Mouse (Mus musculus) limb, embryonic 14.5 days (tissue): Measurements from ENCODE around the gene Ctnna2. TPM values are rescaled to one million over a fixed set of nuclear protein-coding genes. Genes with fewer than 3 reads are reported as not detected.
A peak's percentile ranks its signal among the peaks of the same experiment; 100 is the strongest.

Source experiments
- ATAC-seq: fragments of 200-750 bp; cut with Nextera tagmentation; 2 replicates; pipeline ENCODE4 v1.8.0; 2017; ENCODE audit warnings: low read depth, moderate number of reproducible peaks, moderate TSS enrichment; ENCODE audit not compliant: low FRiP score
- DNase-seq: peaks from one replicate; pipeline ENCODE4 v3.0.0-alpha.2; 2015; ENCODE audit warnings: low spot score
- H3K27ac ChIP-seq: fragments of 300-500 bp; sonication (generic); replicated peaks from 2 replicates; pipeline ENCODE4 v1.5.1; 2014; ENCODE audit warnings: low read depth, mild to moderate bottlenecking, low read length, moderate library complexity, mixed read lengths
- H3K27me3 ChIP-seq: fragments of 300-500 bp; sonication (generic); 2 replicates; pipeline ENCODE4 v1.6.1; 2014; ENCODE audit warnings: low read length, mixed read lengths; ENCODE audit not compliant: control insufficient read depth, insufficient read depth
- H3K36me3 ChIP-seq: fragments of 300-500 bp; sonication (generic); 2 replicates; pipeline ENCODE4 v1.6.1; 2014; ENCODE audit warnings: mild to moderate bottlenecking, low read length, moderate library complexity, mixed read lengths; ENCODE audit not compliant: control insufficient read depth, insufficient read depth
- H3K4me1 ChIP-seq: fragments of 300-500 bp; sonication (generic); 2 replicates; pipeline ENCODE4 v1.6.1; 2014; ENCODE audit warnings: antibody characterized with exemption, low read length, mixed read lengths; ENCODE audit not compliant: control insufficient read depth, insufficient read depth
- H3K4me2 ChIP-seq: fragments of 300-500 bp; sonication (generic); replicated peaks from 2 replicates; pipeline ENCODE4 v1.6.1; 2014; ENCODE audit warnings: low read depth, mild to moderate bottlenecking, low read length, moderate library complexity; ENCODE audit not compliant: severe bottlenecking
- H3K4me3 ChIP-seq: fragments of 300-500 bp; sonication (generic); replicated peaks from 2 replicates; pipeline ENCODE4 v1.5.1; 2014; ENCODE audit warnings: low read length
- H3K9ac ChIP-seq: fragments of 300-500 bp; sonication (generic); 2 replicates; pipeline ENCODE4 v1.6.1; 2014; ENCODE audit warnings: mild to moderate bottlenecking, low read depth, low read length, moderate library complexity; ENCODE audit not compliant: severe bottlenecking
- H3K9me3 ChIP-seq: fragments of 300-500 bp; sonication (generic); 2 replicates; pipeline ENCODE4 v1.6.1; 2016; ENCODE audit warnings: low read length; ENCODE audit not compliant: control insufficient read depth
- POLR2A ChIP-seq: fragments of 200-500 bp; IDR thresholded peaks from 2 replicates; pipeline ENCODE4 v1.8.0; 2012; ENCODE audit warnings: inconsistent platforms, mild to moderate bottlenecking, moderate library complexity, borderline replicate concordance; ENCODE audit not compliant: insufficient read depth, insufficient read length; ENCODE audit errors: extremely low read depth
- WGBS: fragments of 180-500 bp; shearing (Covaris S2); extraction: QIAGEN DNeasy Blood & Tissue Kit; methylation state at CpG from one replicate; pipeline ENCODE4 v1.1.7; 2014; 5-methylcytosine and 5-hydroxymethylcytosine counted together
- polyA plus RNA-seq, 2 experiments: library from polyadenylated mRNA; depleted of rRNA in 1 of 2; stranded (reverse) in 1 of 2; unstranded in 1 of 2; fragments of >200 nt; fragmentation: Nextera tagmentation in 1 of 2; extraction: Ambion mirVana in 1 of 2; gene quantifications; 2 replicates each; pipeline versions ENCODE4 v1.2.1 to v1.2.3; 2012 to 2014

Gene Ctnna2
- polyA plus RNA-seq, 2 experiments: 1.7 to 2.7 TPM

DNA sequence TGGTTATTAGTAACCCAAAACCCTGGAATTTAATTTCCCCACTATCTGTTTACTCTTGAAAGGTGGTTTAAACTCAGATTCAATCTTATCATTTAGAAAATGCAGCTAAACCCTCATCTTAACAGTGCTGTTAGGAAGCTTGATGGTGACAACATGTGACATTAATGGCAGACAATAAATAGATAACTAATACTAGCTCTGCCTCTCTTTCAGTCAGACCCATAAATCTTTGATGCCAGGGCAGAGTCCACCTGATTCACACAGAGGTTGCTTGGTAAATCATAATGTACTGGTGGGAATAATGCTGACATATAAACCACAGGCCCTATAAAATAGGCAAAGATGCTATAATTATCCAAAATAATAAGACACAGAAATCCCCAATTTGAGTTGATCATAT, 398.6 kb downstream of the Ctnna2 start:
- Histone ChIP-seq H3K27ac (no peak overlapping the region), H3K4me2 (no peak overlapping the region), H3K9ac (no peak overlapping the region), H3K36me3 (no peaks in the 10 kb centered on the region), H3K4me1 (no peaks in the 10 kb centered on the region), H3K4me3 (no peak overlapping the region), H3K27me3 (no peaks in the 10 kb centered on the region), H3K9me3 (no peaks in the 10 kb centered on the region)
- no peak for TF ChIP-seq POLR2A
- ATAC-seq (no peak), DNase-seq (no peak)

DNA sequence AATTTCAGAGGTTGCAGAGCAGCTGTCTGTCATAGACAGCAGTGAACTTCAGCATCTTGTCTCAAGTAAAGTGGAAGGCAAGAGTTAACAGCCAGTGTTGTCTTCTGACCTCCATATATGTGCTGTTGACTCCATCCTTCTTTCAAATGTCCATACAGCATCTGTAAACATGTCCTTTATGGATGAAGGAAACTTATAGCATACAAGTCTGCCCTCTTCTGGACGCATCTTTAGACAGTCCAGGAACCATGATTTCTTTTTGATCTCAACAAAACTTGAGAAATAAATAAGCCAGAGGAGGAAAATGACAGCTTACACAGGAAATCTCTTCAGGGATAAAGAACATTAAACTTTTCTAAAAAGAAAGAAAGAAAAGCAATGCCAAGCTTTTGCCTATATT, 400.9 kb downstream of the Ctnna2 start:
- DNase-seq: peak; percentile 21
- TF ChIP-seq POLR2A: no peak
- Histone ChIP-seq H3K4me1 (no peaks in the 10 kb centered on the region), H3K4me2 (no peak overlapping the region), H3K36me3 (no peaks in the 10 kb centered on the region), H3K4me3 (no peak overlapping the region), H3K9me3 (no peaks in the 10 kb centered on the region), H3K27me3 (no peaks in the 10 kb centered on the region), H3K9ac (no peak overlapping the region), H3K27ac (no peak overlapping the region)
- WGBS: 63% methylated on average over 1 of the region's 1 CpGs
- no peak for ATAC-seq

DNA sequence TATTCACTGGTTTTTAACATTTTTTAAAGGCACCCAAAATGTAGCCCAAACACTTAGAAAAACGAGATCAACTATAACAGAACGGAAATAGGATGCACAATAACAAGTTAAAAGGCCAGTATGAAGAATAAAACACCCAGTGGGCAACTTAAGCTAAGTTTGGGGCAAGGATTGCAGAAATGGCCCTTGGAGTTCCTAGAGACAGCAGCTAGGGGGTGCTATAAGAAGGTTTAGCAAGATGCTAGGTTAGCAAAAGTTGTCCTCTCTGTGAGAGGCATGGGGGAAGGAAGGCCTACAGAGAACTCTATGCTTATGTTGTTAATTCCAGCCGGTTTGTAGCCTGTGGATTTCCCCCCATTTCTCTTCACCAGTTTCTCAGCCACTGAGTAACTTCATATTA, 401.9 kb downstream of the Ctnna2 start:
- H3K27me3 ChIP-seq: no peaks in the 10 kb centered on the region
- H3K9me3 ChIP-seq: no peaks in the 10 kb centered on the region
- no peaks in the 10 kb centered on the region for H3K4me1 ChIP-seq
- no peak overlapping the region for H3K4me2 ChIP-seq
- 56% methylated on average over 3 of the region's 3 CpGs for WGBS
- H3K27ac ChIP-seq: no peak overlapping the region
- H3K4me3 ChIP-seq: no peak overlapping the region
- DNase-seq: no peak
- no peak for ATAC-seq
- TF ChIP-seq POLR2A: no peak
- no peak overlapping the region for H3K9ac ChIP-seq
- no peaks in the 10 kb centered on the region for H3K36me3 ChIP-seq

DNA sequence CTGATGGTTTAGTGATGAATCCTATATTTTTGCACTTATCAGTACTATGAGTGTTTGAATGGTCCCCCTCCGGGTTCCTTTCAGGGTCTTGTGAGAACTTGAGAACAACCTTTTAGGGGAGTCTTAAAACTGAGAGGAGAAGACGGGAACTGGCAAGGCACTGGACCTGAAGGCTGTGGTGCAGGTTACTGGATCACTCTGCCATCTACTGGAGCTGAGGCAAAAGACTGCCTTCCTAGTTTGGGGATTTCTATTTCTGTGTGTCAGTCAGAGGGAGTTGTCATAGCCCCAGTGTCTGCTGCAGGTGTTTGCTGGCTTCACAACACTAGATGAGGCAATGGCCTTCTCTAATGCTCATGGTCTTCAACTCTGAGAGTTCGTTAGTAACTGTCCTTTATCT, 406.9 kb downstream of the Ctnna2 start:
- Histone ChIP-seq H3K36me3 (no peaks in the 10 kb centered on the region), H3K9ac (no peak overlapping the region), H3K4me1 (no peaks in the 10 kb centered on the region), H3K4me2 (no peak overlapping the region), H3K4me3 (no peak overlapping the region), H3K27ac (no peak overlapping the region), H3K9me3 (no peaks in the 10 kb centered on the region), H3K27me3 (no peaks in the 10 kb centered on the region)
- TF ChIP-seq POLR2A: no peak
- WGBS: 34% methylated on average over 3 of the region's 3 CpGs
- ATAC-seq (no peak), DNase-seq (peak; percentile 10)

DNA sequence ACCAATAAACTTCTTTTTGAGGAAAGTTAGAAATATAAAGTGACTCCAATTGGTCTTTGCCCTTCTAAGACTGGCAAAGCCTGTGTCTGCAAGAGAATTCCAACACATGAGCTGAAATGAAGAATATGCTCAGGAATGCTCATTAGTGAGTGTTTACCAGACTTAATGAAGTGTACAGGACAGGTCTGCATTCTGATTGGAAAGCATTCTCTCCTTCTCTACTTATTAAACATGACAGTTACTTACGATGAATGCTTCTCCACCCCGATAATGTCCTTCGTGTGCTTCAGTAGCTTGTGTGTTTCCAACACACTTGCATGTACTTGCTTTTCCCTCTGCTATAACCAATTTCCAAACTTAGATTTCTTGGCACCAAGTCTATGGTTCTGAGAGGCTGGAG, 409.6 kb downstream of the Ctnna2 start:
- no peak overlapping the region for H3K4me3 ChIP-seq
- 90% methylated on average over 3 of the region's 3 CpGs for WGBS

DNA sequence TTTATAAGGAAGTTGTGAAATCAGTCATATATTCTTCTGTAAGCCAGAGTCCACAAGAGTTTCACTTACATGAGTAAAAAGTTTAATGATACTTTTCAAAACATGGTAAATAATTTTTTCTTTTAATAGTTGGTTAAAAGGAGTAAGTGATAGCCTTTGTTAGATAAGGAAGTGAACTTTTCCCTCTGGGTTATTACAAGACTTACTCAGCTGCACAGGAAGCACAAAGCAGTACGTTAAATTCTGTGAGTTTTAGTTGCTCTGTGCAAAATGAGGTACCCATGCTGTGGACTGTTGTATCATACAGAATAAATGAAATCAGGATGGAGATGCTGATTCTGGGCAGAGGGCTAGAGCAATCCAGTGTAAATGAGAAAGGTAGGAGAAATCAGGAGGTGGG, 423.3 kb downstream of the Ctnna2 start:
- Histone ChIP-seq H3K27ac (no peak overlapping the region), H3K36me3 (no peaks in the 10 kb centered on the region), H3K27me3 (no peaks in the 10 kb centered on the region), H3K9me3 (no peaks in the 10 kb centered on the region), H3K4me2 (no peak overlapping the region), H3K9ac (no peak overlapping the region), H3K4me3 (no peak overlapping the region), H3K4me1 (no peaks in the 10 kb centered on the region)
- 65% methylated on average over 1 of the region's 1 CpGs for WGBS
- TF ChIP-seq POLR2A: no peak
- no peak for ATAC-seq
- no peak for DNase-seq

More for the DNA sequence above, 409.6 kb downstream of the Ctnna2 start:
- Histone ChIP-seq H3K27me3 (no peaks in the 10 kb centered on the region), H3K36me3 (no peaks in the 10 kb centered on the region), H3K4me2 (no peak overlapping the region), H3K9me3 (no peaks in the 10 kb centered on the region), H3K9ac (no peak overlapping the region), H3K27ac (no peak overlapping the region), H3K4me1 (no peaks in the 10 kb centered on the region)
- DNase-seq (no peak), ATAC-seq (no peak)
- no peak for TF ChIP-seq POLR2A
